Mouse (Mus musculus): ENCODE data around the gene Serpina7.

DNA sequence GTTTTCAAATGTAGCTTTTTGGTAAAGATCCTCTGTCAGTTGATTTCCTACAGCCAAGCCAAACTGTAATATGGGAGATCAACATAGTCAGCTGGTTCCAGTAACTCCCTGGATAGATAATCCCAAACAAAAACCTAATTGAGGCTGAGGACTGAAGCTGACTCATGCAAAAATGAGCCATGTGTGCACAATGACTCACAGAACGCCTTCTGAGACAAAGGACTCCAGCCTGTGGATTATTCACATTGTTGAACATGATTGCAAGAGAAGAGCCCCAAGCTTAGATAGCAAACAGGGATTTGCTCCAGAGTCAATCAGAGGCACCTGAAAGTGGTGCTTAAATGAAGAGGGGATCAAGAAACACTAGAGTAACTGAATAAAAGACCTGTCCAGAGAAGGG, 12.2 kb upstream of the Serpina7 start:
- TF ChIP-seq CTCF (IDR thresholded peaks at IDR 0.05; ENCODE audit: low read depth, low read length) (no peak), GATA1 (IDR thresholded peaks at IDR 0.05; ENCODE audit: borderline replicate concordance, low read length) (no peak), POLR2AphosphoS5 (IDR thresholded peaks at IDR 0.05; ENCODE audit: insufficient replicate concordance, low read depth, low read length) (no peak)

Measured in G1E (cell line).